Mouse (Mus musculus) brain, embryonic 14.5 days (tissue): Measurements from ENCODE around the gene Mpz. TPM values are rescaled to one million over a fixed set of nuclear protein-coding genes. Genes with fewer than 3 reads are reported as not detected.
A peak's percentile ranks its signal among the peaks of the same experiment; 100 is the strongest.

Experiments
- DNase-seq: peaks from one replicate; pipeline ENCODE4 v3.0.0-alpha.2; 2011; ENCODE audit warnings: low read depth
- CTCF ChIP-seq: fragments of 200-500 bp; IDR thresholded peaks from 2 replicates; pipeline ENCODE4 v1.5.1; 2012; ENCODE audit warnings: inconsistent platforms, mild to moderate bottlenecking, moderate library complexity, borderline replicate concordance; ENCODE audit not compliant: insufficient read depth, insufficient read length; ENCODE audit errors: extremely low read depth
- POLR2A ChIP-seq: fragments of 200-500 bp; IDR thresholded peaks from 2 replicates; pipeline ENCODE4 v1.6.1; 2012; ENCODE audit warnings: mild to moderate bottlenecking, inconsistent platforms, borderline replicate concordance; ENCODE audit not compliant: poor library complexity, insufficient read depth, insufficient read length, severe bottlenecking; ENCODE audit errors: extremely low read depth
- polyA plus RNA-seq: library from polyadenylated mRNA; depleted of rRNA; stranded (reverse); fragments of >200 nt; gene quantifications from 2 replicates; pipeline ENCODE4 v1.2.3, GENCODE M21; 2012

Gene Mpz
- polyA plus RNA-seq, 1 experiment, result 5.1 TPM

- no peak for DNase-seq
- no peak for TF ChIP-seq POLR2A
- TF ChIP-seq CTCF, result no peak
Measured at GRCm38 (mm10) chr1:171190832-171191231, 40.3 kb downstream of the Mpz start.

- TF ChIP-seq POLR2A (no peak), CTCF (no peak)
- no peak for DNase-seq
Measured at GRCm38 (mm10) chr1:171192283-171192682, 41.8 kb downstream of the Mpz start.

DNA sequence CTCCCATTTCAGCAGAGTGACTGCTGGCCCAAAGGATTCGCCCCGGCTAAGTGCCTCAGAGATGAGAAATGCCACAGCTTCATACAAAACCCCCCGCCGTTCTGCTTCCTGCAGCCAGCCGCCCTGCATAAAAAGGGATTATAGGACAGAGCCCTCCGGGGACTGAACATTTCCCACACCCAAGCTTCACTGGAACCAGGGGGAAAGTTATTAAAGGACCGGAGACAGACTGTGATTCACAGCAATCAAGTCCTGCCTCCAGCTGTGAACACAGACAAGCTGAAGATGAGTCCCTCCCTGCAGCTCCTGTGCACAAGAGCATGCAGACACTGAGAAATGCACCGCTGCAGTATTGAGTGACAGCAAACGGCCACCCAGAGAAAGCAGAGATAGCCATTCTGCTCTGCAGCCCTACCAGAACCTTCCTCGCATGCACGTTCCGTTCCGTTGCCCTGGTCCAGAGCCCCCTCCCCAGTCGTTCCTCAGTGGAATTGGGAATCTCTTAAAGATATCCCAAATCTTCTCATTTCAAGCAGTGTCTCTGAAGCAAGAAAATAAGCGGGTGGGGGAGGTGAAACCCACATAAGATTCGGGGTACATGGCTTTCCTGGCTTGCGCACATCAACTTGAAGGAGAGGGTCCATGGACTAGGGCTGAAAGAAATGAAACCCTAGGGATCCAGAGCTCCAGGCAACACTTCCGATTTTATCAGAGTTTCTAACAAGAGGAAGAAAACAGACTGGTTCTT is 42.8 kb downstream of the Mpz start:
- DNase-seq, result peak; percentile 77
- no peak for TF ChIP-seq POLR2A
- TF ChIP-seq CTCF, result no peak

DNA sequence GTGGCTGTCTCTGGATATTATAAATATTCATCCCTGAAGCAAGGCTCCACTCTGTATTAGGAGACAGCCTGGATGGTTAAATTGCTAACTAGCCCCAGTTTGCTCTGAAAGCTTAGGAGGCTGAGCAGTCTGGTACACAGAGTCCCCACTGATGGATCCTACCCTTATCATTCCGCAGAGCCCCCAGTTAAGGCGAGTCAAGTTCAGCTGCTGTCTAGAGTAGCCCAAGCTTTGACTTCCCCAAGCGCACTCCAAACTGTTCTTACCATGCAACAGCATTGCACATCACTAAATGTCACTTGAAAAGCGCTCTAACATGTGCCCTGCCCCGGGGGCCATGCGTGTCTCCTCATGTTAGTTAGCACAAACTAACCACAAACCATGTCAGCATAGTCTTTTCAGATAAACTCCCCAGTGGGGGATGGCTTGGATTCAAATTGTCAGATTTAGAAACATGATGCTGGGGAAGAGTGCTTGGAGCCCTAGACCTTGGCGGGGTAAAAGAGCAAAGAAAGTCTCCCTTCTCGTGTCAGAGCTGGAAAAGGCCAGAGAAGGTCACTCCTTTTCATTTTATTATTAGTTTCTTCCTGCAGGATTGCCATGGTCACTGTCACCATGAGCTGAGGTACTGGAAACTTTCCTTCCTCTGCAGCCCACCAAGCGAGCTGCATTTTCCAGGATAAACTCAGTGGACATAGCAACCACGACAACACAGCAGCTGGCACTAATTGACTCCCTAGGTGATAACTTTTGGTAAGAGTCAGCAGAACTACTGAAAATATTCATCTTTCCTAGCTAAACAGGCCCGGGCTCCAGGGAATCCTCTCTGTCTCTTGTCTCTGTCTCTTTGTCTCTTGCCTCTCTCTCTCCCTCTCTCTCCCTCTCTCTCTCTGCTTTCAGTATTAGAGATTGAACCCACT is 43.7 kb downstream of the Mpz start:
- DNase-seq, result no peak
- TF ChIP-seq CTCF, result no peak

GRCm38 (mm10) chr1:171195046-171195822 is 44.7 kb downstream of the Mpz start:
- TF ChIP-seq POLR2A (no peak), CTCF (no peak)
- peak; percentile 23 for DNase-seq

GRCm38 (mm10) chr1:171195887-171196397 is 45.4 kb downstream of the Mpz start, which contains the start of gene Pcp4l1:
Gene Pcp4l1 (minus strand): TSS chr1:171196268.
- peak; percentile 84 for DNase-seq
- no peak for TF ChIP-seq CTCF
- TF ChIP-seq POLR2A, result no peak

- TF ChIP-seq CTCF (no peak), POLR2A (no peak)
- DNase-seq, result no peak
Measured at GRCm38 (mm10) chr1:171199532-171199931, 49.0 kb downstream of the Mpz start.

GRCm38 (mm10) chr1:171200769-171201168 is 50.3 kb downstream of the Mpz start:
- no peak for TF ChIP-seq POLR2A
- TF ChIP-seq CTCF, result no peak
- no peak for DNase-seq

GRCm38 (mm10) chr1:171203471-171204248 is 53.1 kb downstream of the Mpz start:
- TF ChIP-seq CTCF (no peak), POLR2A (no peak)
- no peak for DNase-seq

GRCm38 (mm10) chr1:171204249-171204644 is 53.7 kb downstream of the Mpz start:
- no peak for TF ChIP-seq CTCF
- TF ChIP-seq POLR2A, result no peak
- DNase-seq, result no peak

DNA sequence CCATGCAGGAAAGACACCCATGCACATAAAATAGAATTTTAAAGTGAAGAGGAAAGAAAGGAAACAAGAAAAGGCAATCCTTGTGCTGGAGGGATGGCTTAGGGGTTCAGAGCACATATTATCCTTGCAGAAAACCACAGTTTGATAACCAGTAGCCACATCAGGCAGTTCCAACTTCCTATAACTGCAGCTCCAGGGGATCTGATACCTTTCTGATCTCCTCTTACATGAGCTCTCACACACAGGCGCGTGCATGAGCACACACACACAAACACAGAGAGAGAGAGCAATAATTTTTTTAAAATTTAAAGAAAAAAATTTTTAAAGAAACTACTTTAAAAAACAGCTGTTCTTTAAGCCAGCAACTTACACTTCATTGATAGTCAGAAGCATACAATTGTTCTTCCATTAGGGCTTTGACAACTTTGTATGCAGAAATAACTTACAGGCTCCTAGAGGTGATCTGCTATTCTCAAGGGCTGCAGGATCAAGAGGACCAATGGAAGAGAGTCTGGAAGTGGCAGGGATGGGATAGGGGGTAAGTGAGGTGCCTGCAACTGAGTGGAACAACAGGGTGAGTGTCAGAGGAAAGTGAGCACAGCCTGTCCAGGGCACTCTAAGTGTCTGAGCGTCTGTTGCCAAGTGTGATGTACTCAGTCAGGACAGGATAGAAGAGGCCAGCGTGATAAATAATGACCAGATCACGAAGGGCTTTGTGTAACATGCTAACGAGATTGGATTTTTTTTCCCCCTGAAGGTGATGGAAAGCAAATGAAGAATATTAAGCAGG is 55.4 kb downstream of the Mpz start:
- no peak for DNase-seq
- TF ChIP-seq CTCF, result no peak
- TF ChIP-seq POLR2A, result no peak
